Mouse (Mus musculus) Patski (cell line): Measurements from ENCODE around the gene Cope. TPM values are rescaled to one million over a fixed set of nuclear protein-coding genes. Genes with fewer than 3 reads are reported as not detected.
A peak's percentile ranks its signal among the peaks of the same experiment; 100 is the strongest.

Experiments used
- ATAC-seq: fragments of 100-300 bp; one replicate; pipeline ENCODE4 v1.8.0; 2021
- CTCF ChIA-PET: fragments of 350-600 bp; sonication (Branson Sonifier 250); formaldehyde crosslinking; loops from one replicate; lab custom pipeline; 2022; ENCODE audit warnings: inconsistent platforms; lab: Charles Lee
- POLR2A ChIA-PET: fragments of 350-600 bp; sonication (Branson Sonifier 250); formaldehyde crosslinking; loops from one replicate; lab custom pipeline; 2022; ENCODE audit warnings: antibody characterized with exemption, inconsistent platforms; lab: Charles Lee
- DNase-seq: peaks from one replicate; pipeline ENCODE4 v3.0.0-alpha.2; 2011; ENCODE audit warnings: low read depth, low spot score
- H3K27me3 ChIP-seq: fragments of 371-371 bp; one replicate; pipeline ENCODE4 v1.5.1; 2021
- CTCF ChIP-seq: fragments of 100-300 bp; IDR thresholded peaks from one replicate; pipeline ENCODE4 v1.5.1; 2021
- in situ Hi-C: fragments of 300-500 bp; cut with MboI; formaldehyde crosslinking; loops from 3 replicates; pipeline ENCODE4 v1.11.1; 2018; ENCODE audit warnings: low pct_unique_long_range_greater_than_20kb, mixed read lengths
- polyA plus RNA-seq: library from polyadenylated mRNA; unstranded; gene quantifications from one replicate; pipeline ENCODE4 v1.2.3, GENCODE M21; 2021

Gene Cope
- polyA plus RNA-seq, 1 experiment from 2014 or later = 259 TPM

- ChIA-PET CTCF (no interaction called here), POLR2A (no interaction called here)
- in situ Hi-C loops = no loop called here
- DNase-seq (no peak), ATAC-seq (no peak)
- no peak for TF ChIP-seq CTCF
- no peaks in the 10 kb centered on the region for H3K27me3 ChIP-seq
These were observed 24.1 kb upstream of the Cope start for GRCm38 (mm10) chr8:70278175-70278574.

GRCm38 (mm10) chr8:70279266-70279665 lies 23.1 kb upstream of the Cope start:
- ChIA-PET CTCF (interaction anchor here (1.0 kb wide), 1 partner anchor 25 kb away, joined by 4 read pairs; no protein-coding TSS in a partner anchor), POLR2A (no interaction called here)
- TF ChIP-seq CTCF = no peak
- ATAC-seq (no peak), DNase-seq (no peak)
- in situ Hi-C loops = no loop called here
- H3K27me3 ChIP-seq = no peaks in the 10 kb centered on the region

GRCm38 (mm10) chr8:70281001-70281400 lies 21.3 kb upstream of the Cope start:
- POLR2A ChIA-PET = interaction anchor here (1.3 kb wide), 1 partner anchor 12 kb away, joined by 4 read pairs; no protein-coding TSS in a partner anchor
- DNase-seq (no peak), ATAC-seq (no peak)
- TF ChIP-seq CTCF = no peak
- no peaks in the 10 kb centered on the region for H3K27me3 ChIP-seq
- CTCF ChIA-PET = interaction anchor here (0.8 to 1.3 kb wide), 3 partner anchors 9 to 40 kb away, joined by 3 to 6 read pairs (median 3); no protein-coding TSS in a partner anchor
- in situ Hi-C loops = no loop called here

- POLR2A ChIA-PET = interaction anchor here (0.6 to 1.3 kb wide), 2 partner anchors 45 to 48 kb away, joined by 3 read pairs; partner anchors contain the start of gene Armc6
- DNase-seq (peak; percentile 31), ATAC-seq (peak; percentile 81)
- CTCF ChIA-PET = interaction anchor here (1.1 to 2.9 kb wide), 3 partner anchors 10 to 43 kb away, joined by 3 to 11 read pairs (median 6); no protein-coding TSS in a partner anchor
- H3K27me3 ChIP-seq = no peaks in the 10 kb centered on the region
- in situ Hi-C loops = no loop called here
- TF ChIP-seq CTCF = no peak
These were observed 19.6 kb upstream of the Cope start, which contains the start of gene Homer3 for GRCm38 (mm10) chr8:70282603-70283135. TSS of gene Homer3 (plus strand) at chr8:70282827.

- POLR2A ChIA-PET = interaction anchor here (0.6 to 1.3 kb wide), 3 partner anchors 11 to 49 kb away, joined by 3 to 5 read pairs (median 3); partner anchors contain the start of gene Armc6
- no peak for TF ChIP-seq CTCF
- no peak for DNase-seq
These were observed 18.9 kb upstream of the Cope start for GRCm38 (mm10) chr8:70283136-70284077.

GRCm38 (mm10) chr8:70284421-70284820 lies 17.9 kb upstream of the Cope start:
- DNase-seq (no peak), ATAC-seq (no peak)
- CTCF ChIA-PET = interaction anchor here (1.2 to 2.9 kb wide), 3 partner anchors 11 to 14 kb away, joined by 3 to 11 read pairs (median 6); no protein-coding TSS in a partner anchor
- TF ChIP-seq CTCF = no peak
- in situ Hi-C loops = no loop called here
- no peaks in the 10 kb centered on the region for H3K27me3 ChIP-seq
- POLR2A ChIA-PET = no interaction called here

More at GRCm38 (mm10) chr8:70283136-70284077, 18.9 kb upstream of the Cope start:
- CTCF ChIA-PET = interaction anchor here (1.1 to 2.9 kb wide), 4 partner anchors 11 to 44 kb away, joined by 3 to 11 read pairs (median 4); no protein-coding TSS in a partner anchor
- peak; percentile 23 for ATAC-seq
- in situ Hi-C loops = no loop called here
- no peaks in the 10 kb centered on the region for H3K27me3 ChIP-seq

- ATAC-seq = no peak
These were observed 17.0 kb upstream of the Cope start for GRCm38 (mm10) chr8:70285304-70285703.

GRCm38 (mm10) chr8:70286737-70287136 lies 15.6 kb upstream of the Cope start:
- ChIA-PET CTCF (interaction anchor here (1.0 kb wide), 1 partner anchor 12 kb away, joined by 3 read pairs; no protein-coding TSS in a partner anchor), POLR2A (no interaction called here)
- in situ Hi-C loops = no loop called here
- ATAC-seq = no peak
- DNase-seq = no peak
- TF ChIP-seq CTCF = no peak
- H3K27me3 ChIP-seq = no peaks in the 10 kb centered on the region

More at GRCm38 (mm10) chr8:70285304-70285703, 17.0 kb upstream of the Cope start:
- POLR2A ChIA-PET = interaction anchor here (0.6 kb wide), 1 partner anchor 199 kb away, joined by 3 read pairs; no protein-coding TSS in a partner anchor
- CTCF ChIA-PET = no interaction called here
- in situ Hi-C loops = no loop called here
- H3K27me3 ChIP-seq = no peaks in the 10 kb centered on the region
- DNase-seq = no peak
- no peak for TF ChIP-seq CTCF

GRCm38 (mm10) chr8:70293988-70294405 lies 8.3 kb upstream of the Cope start:
- DNase-seq (no peak), ATAC-seq (no peak)
- CTCF ChIA-PET = interaction anchor here (1.0 to 1.6 kb wide), 2 partner anchors 9 to 15 kb away, joined by 3 to 4 read pairs; no protein-coding TSS in a partner anchor
- POLR2A ChIA-PET = interaction anchor here (1.5 kb wide), 1 partner anchor 10 kb away, joined by 5 read pairs; no protein-coding TSS in a partner anchor
- in situ Hi-C loops = no loop called here
- H3K27me3 ChIP-seq = no peaks in the 10 kb centered on the region
- TF ChIP-seq CTCF = no peak

GRCm38 (mm10) chr8:70300881-70301280 lies 1.4 kb upstream of the Cope start:
- no peak for DNase-seq
- TF ChIP-seq CTCF = no peak
- in situ Hi-C loops = no loop called here
- ATAC-seq = no peak
- CTCF ChIA-PET = no interaction called here
- no peaks in the 10 kb centered on the region for H3K27me3 ChIP-seq
- POLR2A ChIA-PET = no interaction called here
